Mouse (Mus musculus) left cerebral cortex, postnatal 4 days (tissue): ENCODE measurements around the gene Dnmbp. TPM values are rescaled to one million over a fixed set of nuclear protein-coding genes. Genes with fewer than 3 reads are reported as not detected.

Experiments used
- DNase-seq: peaks from one replicate; pipeline ENCODE4 v3.0.0-alpha.2; 2022
- intact Hi-C: fragments of 180-260 bp; cut with DNase I; formaldehyde crosslinking; loops from one replicate; pipeline ENCODE4 v1.15.1; 2025
- total RNA-seq, 2 experiments: library from RNA; stranded (reverse); gene quantifications; 2 replicates each; pipeline ENCODE4 v1.2.3; 2021

The Dnmbp gene
- total RNA-seq, 2 experiments from 2014 or later = 11.3 to 11.4 TPM

GRCm38 (mm10) chr19:43880420-43880819 is 59.6 kb downstream of the Dnmbp start:
- intact Hi-C loops = no loop called here
- DNase-seq = no peak

GRCm38 (mm10) chr19:43879401-43880212 is 60.4 kb downstream of the Dnmbp start:
- DNase-seq = peak; percentile 91
- intact Hi-C loops = loop anchor here (10.0 kb wide), 1 partner anchor 65 kb away; the partner anchor contains the start of gene Dnmbp

GRCm38 (mm10) chr19:43878111-43879092 is 61.6 kb downstream of the Dnmbp start:
- intact Hi-C loops = loop anchor here (10.0 kb wide), 1 partner anchor 66 kb away; the partner anchor contains the start of gene Dnmbp
- DNase-seq = no peak

GRCm38 (mm10) chr19:43877364-43877763 is 62.6 kb downstream of the Dnmbp start:
- DNase-seq = no peak
- intact Hi-C loops = loop anchor here (10.0 kb wide), 1 partner anchor 67 kb away; the partner anchor contains the start of gene Dnmbp

- DNase-seq = peak; percentile 79
- intact Hi-C loops = loop anchor here (10.0 kb wide), 1 partner anchor 69 kb away; the partner anchor contains the start of gene Dnmbp
Observed at GRCm38 (mm10) chr19:43875996-43876395, 64.0 kb downstream of the Dnmbp start.

GRCm38 (mm10) chr19:43874351-43874750 is 65.6 kb downstream of the Dnmbp start:
- DNase-seq = no peak
- intact Hi-C loops = loop anchor here (10.0 kb wide), 1 partner anchor 70 kb away; the partner anchor contains the start of gene Dnmbp

GRCm38 (mm10) chr19:43870418-43870817 is 69.6 kb downstream of the Dnmbp start:
- DNase-seq = no peak
- intact Hi-C loops = loop anchor here (10.0 kb wide), 1 partner anchor 74 kb away; the partner anchor contains the start of gene Dnmbp

- intact Hi-C loops = no loop called here
Observed at GRCm38 (mm10) chr19:43857347-43857746, 82.6 kb downstream of the Dnmbp start.

GRCm38 (mm10) chr19:43852837-43853545 is 87.0 kb downstream of the Dnmbp start:
- DNase-seq = no peak

More at GRCm38 (mm10) chr19:43857347-43857746, 82.6 kb downstream of the Dnmbp start:
- no peak for DNase-seq

GRCm38 (mm10) chr19:43851996-43852630 is 87.9 kb downstream of the Dnmbp start:
- intact Hi-C loops = no loop called here
- DNase-seq = no peak

More at GRCm38 (mm10) chr19:43852837-43853545, 87.0 kb downstream of the Dnmbp start:
- intact Hi-C loops = no loop called here

- DNase-seq = no peak
- intact Hi-C loops = no loop called here
Observed at GRCm38 (mm10) chr19:43850026-43850425, 90.0 kb downstream of the Dnmbp start.

- DNase-seq = no peak
- intact Hi-C loops = no loop called here
Observed at GRCm38 (mm10) chr19:43847966-43848365, 92.0 kb downstream of the Dnmbp start.

GRCm38 (mm10) chr19:43847056-43847455 is 92.9 kb downstream of the Dnmbp start:
- DNase-seq = no peak
- intact Hi-C loops = no loop called here

- intact Hi-C loops = no loop called here
- no peak for DNase-seq
Observed at GRCm38 (mm10) chr19:43845331-43845908, 94.6 kb downstream of the Dnmbp start.

- intact Hi-C loops = no loop called here
- no peak for DNase-seq
Observed at GRCm38 (mm10) chr19:43843184-43843583, 96.8 kb downstream of the Dnmbp start.

- intact Hi-C loops = loop anchor here (10.0 kb wide), 2 partner anchors 132 to 222 kb away; no protein-coding TSS in a partner anchor
- DNase-seq = peak; percentile 81
Observed at GRCm38 (mm10) chr19:43832425-43833069, 107.4 kb downstream of the Dnmbp start.

GRCm38 (mm10) chr19:43826855-43827254 is 113.1 kb downstream of the Dnmbp start:
- DNase-seq = no peak
- intact Hi-C loops = no loop called here

- intact Hi-C loops = no loop called here
- no peak for DNase-seq
Observed at GRCm38 (mm10) chr19:43815661-43816414, 124.2 kb downstream of the Dnmbp start.
